Mouse (Mus musculus) urinary bladder, postnatal 36 days (tissue): ENCODE results near the gene Arl13b.
A peak's percentile ranks its signal among the peaks of the same experiment; 100 is the strongest.

Experiments used
- DNase-seq, 2 experiments: peaks; one replicate each; pipeline ENCODE4 v3.0.0; 2022; ENCODE audit warnings: low spot score in 2 of 2, mixed read lengths in 1 of 2

The Arl13b gene

DNA sequence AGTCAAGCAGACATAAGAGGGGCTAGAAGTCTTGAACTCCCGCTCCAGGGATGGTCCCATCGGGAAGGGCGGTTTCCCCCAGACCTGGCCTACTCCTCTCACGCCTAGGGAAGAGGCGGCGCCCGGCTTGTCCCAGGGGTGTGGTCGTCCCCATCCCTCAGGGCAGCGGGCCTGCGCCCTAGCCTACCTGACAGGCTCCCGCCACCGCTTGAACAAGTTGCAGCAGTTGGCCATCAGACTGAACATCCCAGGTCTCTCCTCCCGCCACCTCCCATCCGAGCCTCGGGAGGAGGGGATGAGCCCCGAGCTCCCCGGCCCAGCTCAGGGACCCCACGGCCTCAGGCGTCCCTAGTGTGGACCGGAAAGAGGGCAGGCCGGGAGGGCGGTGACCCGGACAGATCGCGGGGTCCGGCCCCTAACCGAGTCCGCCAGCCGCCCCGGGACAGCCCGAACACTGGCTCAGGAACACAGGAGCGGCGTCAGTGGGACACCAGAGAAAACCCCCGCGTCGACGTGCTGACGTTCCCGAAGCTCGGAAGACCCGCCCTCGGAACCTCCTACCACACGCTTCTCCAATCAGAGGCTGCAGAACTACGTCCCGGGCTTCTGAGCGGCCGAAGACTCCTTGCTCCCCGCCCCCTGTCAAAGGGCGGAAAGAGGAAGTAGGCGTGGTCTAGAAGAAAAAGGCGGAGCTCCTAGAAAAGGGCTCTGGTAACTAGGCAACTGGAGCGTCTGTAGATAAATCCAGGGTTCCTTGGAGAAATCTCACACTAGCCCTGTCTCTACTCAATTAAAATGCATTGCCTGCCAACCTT is at the start of gene Arl13b:
Gene Arl13b (minus strand): TSS at position 543 of the 815 bp plus-strand sequence.
- DNase-seq: peak; percentile 86 to 93

DNA sequence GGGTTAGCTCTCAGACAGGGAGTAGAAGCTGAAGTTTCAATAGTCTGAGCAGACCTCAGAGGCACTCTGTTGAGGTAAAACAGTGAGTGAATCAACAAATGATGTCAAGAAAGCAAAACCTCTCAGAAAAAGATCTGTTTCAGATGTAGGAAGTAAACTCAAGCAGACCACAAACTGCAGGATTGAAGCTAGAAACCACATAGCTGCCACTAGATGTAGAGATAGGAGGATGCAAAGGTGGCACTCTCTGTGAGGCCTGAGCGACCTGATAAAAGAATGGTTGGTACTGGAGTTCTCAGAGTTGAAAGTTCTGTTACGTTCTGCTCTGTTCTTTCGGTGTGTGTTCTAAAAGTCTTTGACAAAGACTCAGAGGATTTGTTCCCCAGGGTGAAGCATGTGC is 49.0 kb upstream of the Arl13b start:
- DNase-seq: no peak

DNA sequence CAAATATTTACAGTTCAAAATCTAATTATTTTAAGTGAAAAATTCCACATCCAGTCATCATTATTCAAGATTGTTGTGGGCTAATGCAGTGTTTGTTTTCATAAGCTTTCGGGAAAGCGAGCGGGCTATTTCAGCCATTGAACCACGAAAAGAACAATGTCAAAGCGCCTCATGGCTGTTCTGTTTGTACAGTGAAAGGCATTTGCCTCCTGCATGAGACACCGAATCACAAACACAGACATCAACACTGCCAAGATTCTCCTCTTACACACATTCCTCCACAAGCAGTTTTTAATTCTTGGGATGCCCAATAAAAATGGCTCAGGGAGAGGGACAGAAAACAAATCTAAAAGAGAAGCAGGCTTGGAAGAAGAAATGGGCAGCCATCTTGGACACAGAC is 27.2 kb upstream of the Arl13b start:
- no peak for DNase-seq

DNA sequence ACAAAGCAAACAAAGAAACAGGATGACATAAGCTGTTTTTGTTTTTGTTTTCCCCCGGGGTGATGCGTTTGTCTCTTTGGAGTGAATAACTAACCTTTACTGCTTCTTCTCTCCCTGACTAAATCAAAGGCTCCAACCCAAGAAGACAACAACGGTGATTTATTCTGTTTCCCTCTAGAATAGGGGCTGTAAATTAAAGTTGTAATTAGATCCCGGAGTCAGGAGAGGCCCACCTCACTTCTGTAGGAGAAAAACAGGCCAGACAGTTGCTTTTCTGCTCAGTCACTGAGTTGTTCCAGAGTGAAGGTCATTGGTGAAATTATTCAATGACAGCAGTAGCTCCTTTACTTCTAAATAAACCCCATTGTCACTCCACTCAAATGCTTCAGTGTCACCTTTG is 26.3 kb upstream of the Arl13b start:
- no peak for DNase-seq

DNA sequence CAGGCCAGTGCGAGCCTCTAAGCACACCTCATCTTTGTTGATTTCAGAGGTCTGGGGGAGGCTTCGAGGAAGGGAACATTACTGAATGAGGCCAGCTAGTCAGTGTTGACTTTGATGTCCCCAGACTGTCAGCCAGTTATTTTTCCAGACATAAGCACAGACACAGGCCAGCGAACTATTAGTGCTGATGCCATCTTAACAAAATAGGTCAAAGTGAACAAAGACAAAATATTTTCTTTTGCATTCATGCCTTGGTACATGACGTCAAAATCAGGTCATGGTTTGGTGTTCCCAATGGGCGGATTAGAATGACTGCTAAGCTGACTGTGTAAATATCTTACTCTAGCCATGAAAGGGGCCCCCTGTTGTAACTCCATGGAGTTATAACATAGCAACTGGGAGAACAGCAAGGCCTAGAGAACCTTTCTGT is 25.9 kb upstream of the Arl13b start:
- no peak for DNase-seq

DNA sequence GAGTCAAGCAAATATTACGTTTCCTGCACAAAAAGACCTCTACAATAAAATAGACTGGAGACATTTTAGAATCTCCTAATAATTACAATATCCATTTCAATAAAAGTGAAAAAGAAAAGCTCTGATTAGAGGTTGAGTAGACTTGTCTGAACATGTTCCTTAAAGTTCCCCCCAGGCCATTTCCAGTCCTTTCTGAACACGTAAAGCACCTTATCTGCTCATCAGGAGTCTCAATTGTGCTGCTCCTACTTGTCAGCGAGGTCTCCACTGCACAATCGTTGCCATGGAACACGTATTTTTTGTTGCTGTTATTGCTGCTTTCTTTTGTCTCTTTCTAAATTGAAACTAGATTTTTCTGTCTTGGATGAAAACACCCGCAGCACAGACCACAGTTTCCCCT is 14.6 kb upstream of the Arl13b start:
- no peak for DNase-seq

DNA sequence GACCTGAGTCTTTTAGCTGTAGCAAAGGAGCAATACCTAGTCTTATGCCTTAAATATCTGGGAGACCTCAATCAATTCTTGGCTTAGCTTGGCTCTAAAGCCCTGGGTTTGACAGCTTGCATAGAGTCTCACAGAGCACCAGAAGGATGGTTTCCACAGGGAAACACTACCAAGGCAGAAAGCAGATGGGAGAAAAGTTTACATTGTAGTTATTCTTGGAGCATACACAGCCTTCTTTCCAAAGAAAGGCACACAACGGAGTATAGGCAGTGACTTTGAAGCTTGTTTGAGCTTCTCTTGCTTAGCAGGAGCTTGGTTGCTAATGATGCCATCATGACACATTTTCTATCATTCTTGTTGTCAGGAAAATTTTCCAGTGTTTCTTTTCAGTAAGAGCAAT is 13.3 kb upstream of the Arl13b start:
- DNase-seq: no peak

DNA sequence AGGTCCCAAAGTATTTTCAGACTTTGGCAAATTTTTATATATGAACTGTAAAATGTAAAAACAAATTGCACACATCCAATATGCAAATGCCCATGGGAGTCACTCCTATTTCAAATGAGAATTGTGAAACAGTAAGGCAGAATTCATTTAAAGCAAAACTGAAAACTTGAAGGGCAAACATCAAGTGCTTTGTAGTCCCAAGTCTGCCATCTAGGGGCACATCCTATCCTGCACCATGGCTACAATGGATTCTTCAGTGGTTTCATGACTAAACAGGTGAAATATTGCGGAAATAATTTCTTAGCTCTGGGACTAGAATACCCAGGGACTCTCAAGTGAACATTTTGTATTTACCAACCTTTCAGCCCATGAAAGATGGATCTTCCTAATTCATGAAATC is 11.2 kb upstream of the Arl13b start:
- no peak for DNase-seq

DNA sequence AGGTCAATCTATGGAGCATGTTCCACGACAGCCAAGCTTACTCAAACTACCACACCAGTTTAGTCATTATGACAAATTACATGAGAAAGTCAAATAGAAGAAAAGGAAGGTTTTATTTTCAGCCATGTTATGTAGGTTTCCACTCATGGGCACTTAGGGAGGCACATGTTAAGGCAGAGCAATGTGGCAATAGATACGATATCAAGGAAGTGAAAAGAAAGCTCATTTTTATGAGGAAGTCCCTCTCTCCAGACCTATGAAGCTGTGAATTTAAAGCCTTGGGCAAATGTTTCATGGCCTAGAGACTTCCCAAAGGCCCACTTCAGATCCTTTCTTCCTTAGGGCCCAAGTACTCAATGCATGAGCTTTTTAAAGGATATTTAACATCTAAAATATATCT is 10.7 kb upstream of the Arl13b start:
- no peak for DNase-seq

DNA sequence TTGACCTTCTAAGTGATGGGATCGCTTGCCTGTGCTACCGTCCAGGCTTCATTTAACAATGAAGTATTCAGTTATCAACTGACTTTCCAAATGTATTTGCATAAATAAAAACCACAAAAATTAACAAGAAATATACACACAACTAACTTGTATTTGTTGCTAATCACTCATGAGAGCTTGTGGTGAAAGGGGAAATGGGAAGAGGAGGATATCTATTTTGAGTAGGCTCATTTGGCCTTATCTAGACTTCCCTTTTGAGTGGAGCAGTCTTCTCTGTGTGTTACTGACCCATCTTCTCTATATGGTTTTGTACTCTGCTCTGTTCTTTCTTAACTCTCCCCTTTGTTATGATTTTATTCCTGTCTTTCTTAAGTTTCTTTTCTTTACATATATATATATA is 9.4 kb upstream of the Arl13b start:
- no peak for DNase-seq

DNA sequence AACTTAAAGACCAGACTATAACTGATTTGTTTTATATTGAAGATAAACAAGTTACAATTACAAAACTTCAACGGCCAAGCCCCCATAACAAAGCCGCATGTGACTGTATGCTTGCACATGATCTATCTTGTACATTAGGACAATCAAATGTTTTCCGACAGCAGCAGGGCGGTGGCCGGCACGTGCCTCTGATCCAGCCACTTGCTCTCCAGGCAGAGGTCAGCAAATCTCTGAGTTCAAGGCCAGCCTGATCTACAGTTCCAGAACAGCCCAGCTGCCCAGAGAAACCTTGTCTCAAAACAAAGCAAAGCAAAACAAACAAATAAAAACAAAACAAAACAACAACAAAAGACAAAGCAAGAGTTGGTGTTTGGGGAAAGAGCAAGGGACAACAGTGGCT is 8.5 kb upstream of the Arl13b start:
- no peak for DNase-seq

DNA sequence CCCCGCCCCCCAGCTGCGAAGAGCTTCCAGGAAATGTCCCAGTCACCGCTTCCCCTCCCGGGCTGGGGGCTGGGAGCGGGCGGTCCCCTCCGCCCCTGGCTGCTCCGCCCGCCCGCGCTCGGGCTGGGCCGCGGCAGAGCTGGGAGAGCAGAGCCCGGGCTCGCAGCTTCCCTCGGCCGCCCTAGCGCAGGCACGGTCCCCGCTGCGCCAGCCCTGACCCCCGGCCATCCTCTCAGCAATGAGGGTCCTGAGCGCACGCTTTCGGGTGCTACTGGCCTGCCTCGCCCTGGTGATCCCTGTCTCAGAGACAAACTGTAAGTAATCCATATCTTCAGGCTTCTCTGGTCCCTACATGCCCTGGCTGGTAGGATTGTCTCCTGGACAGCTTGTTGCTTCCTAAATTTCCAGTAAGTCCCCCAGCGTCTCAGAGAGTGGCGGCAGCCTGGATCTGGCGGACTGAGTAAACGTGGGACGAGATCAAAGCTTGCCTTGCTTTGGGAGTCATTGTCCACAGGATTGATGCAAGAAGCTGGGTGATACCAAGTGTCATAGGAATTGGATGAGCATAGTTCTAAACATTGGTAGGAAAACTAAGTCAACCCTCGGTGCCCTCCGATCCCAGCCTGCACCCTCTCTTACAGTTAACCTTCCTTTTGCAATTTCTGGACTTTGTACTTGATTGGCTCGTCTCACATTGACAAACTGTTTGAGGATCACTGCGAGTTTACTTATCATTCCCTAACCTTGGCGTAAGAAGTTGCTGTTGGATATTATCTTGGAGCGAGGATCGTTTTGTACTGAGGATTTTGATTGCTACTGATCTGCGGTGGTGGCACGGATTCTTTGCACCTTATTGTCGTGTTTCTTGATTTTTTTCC is 7.6 kb upstream of the Arl13b start, which contains the start of gene Pros1:
Gene Pros1 (plus strand): TSS at position 117 of the 878 bp plus-strand sequence.
- peak; percentile 46 to 59 for DNase-seq

DNA sequence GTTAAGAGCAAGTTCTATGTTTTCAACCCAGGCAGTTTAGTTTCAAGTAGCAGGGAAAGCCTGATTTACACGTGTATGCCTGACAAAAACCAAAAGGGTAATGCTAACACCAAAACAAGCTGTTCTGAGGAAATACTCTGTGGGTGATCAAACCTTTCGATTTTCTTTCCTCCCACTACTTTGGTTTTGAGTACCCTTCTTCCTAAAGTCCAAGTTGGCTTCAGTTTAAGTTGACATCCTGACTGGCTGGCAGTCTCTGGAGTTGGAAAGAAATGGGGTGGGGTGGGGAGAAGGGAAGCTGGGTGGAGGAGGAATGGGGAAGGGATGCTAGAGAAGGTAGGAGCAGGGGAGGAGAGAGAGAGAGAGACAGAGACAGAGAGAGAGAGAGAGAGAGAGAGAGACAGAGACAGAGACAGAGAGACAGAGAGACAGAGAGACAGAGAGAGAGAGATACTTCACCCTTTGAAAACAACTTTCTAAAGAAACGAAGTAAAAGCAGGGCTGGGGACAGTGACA is 6.8 kb upstream of the Arl13b start:
- DNase-seq: no peak

DNA sequence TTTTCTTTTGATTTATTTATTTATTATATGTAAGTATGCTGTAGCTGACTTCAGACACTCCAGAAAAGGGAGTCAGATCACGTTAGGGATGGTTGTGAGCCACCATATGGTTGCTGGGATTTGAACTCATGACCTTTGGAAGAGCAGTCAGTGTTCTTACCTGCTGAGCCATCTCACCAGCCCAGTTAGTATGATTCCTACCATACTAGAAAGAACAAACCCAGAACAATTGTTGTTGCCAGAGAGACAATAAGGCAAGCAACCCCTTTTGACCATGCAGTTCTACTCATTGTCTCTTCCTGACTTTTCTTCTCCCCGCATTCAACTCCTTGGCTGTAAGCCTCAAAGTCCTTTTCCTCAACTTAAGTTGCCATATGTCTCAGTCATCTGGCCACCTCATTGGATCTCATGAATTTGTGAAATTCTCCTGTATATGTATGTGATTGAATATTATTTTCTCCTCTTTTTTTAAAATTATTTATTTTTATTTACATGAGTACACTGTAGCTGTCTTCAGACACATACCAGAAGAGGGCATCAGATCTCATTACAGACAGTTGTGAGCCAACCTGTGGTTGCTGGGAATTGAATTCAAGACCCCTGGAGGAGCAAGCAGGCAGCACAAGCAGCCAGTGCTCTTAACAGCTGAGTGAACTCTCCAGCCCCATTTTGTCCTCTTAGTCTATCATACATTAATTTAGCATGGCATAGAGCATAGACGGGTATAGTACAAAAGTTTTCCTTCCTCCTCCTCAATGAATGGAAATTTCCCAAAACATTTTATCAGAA is 5.8 kb upstream of the Arl13b start:
- no peak for DNase-seq

DNA sequence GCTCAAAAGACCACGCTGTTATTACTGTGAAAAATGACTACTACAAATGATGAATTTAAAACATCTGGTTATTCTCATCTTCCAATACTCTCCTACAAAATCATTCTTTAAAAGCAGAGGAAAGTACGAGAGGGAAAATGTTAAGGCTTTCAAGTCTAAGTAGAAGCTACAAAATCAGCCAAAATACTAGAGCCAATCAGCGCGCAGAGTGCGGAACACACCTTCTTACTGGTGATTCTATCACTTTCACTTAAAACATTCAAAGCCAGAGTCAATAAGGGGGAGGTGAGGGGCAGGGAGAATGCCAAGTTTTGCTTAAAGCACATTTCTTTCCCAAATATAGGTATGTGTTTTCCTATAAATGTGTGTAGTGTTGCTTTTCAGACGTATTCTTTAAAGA is 1.5 kb downstream of the Arl13b start:
- DNase-seq: no peak

DNA sequence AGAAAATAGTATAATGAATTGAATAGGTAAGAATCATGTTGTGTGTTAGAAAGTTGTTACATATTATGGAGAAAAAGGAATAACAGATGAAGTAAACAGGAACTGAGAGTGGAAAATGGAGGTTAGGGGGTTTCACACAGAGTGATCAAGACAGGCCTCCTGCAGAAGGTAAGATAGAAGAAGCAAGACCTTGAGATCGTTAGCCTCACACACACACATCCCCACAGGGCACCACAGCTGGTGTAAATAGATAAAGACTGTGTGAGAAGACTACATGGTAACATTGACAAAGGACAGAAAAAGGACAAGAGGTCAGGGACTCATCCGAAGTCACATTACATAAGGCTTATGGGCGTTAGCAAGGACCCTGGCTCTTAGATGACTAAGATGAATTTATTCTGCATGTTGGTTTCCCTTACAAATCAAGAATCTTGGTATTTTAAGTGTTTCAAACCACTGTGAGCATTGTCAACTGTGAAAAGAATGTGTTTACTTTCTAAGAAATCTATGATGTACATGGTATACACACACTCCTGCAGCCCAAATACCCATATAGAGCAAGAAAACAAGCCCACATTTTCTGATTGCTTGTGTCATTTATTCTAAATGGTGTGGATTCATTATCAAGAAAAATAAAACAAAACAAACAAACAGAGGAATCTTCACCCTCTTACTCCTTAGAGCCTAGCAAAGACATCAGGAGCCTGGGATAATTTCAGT is 12.7 kb downstream of the Arl13b start:
- DNase-seq: no peak

DNA sequence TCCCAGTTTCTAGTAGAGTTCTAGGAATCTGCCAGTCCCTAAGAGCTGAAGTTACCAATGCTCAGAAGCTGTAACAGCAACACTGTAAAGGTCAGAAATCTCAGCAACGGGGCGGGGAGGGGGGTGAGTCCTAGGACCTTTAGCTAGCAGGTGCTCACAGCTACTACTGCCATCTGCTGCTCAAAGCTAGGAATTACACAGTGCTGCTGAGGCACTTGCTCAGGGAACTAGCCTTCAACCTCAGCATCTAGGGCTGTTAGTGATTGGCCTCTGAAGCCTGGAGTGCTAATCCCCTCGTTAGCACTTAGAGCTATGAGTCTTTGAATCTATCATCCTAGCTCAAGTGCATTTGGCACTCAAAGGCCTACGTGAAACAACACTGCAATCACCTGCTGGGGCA is 14.4 kb downstream of the Arl13b start:
- peak in 1 of 2 experiments; percentile 8 for DNase-seq

DNA sequence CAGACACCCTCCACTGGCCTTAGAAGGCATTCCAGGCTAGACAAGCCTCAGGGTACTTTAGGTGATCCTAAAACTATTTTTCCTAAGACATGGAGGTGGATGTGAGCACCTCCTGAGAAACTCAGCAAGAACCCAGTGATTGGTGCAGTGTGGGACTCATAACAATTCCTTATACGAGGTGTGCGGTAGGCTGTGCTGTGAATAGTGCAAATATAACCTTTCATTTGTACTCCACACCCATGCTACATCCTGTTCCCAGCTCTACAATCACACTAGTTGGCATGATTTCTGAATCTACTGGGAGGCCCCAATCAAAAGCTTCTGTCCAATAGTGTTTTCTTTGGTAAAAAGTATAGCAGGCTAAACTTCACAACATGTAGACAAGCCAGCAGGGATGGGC is 14.8 kb downstream of the Arl13b start:
- DNase-seq: no peak

DNA sequence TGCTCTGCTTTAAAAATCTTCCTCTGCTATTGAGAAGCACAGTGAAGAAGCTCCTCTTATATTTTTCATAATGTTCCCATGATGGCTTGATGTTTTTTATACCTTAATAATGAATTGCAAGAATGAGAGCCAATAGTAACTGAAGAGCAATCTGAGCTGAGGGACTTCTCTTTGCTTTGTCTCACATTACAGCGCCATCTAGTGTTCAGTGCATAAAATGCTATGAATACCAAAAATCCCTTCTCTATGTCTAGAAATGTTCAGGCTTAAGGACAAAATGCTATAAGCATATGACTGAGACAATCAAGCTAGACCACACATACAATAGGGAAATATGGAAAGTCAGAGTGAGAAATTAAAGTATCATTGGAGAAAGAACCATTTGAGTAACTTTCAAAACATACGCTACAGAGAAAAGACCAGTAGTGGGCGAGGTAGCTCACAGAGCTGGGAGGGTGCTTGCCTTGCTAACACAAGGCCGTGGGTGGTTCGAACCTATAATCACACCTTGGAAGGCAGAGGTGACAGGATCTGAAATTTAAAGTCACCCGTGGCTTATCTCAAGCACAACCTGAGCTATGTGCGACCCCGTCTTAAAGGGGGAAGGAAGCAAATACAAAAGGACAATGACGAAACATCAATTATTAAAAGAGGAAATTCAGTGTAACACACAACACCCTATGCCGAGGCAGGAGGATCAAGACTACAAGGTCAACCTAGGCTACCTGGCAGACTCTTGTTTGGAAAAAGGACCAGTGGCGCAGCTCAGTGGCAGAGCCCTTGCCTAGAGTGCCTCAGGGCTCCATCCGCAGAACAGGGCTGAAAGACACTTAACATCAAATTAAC is 20.5 kb downstream of the Arl13b start:
- no peak for DNase-seq

DNA sequence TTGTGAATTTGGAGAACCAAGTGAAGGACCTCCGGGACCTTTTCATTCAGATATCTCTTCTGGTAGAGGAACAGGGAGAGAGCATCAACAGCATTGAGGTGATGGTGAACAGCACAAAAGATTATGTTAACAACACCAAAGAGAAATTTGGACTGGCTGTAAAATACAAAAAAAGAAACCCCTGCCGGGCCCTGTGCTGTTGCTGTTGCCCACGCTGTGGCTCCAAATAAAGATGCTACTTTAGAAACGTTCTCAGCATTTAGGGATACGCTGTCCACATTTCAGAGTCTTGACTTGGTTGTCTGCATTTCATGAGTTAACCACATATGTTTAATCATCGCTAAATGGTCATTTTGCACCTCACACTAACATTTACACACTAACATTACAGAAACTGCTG is 24.4 kb downstream of the Arl13b start:
- DNase-seq: no peak
